Mouse (Mus musculus): ENCODE data around the gene Lsm14a. TPM values are rescaled to one million over a fixed set of nuclear protein-coding genes. Genes with fewer than 3 reads are reported as not detected.
"Not testable (repeated sequence)": the region's sequence is repeated elsewhere in the genome, so short reads cannot be mapped to it uniquely, and the experiment has no call there.

The Lsm14a gene
- total RNA-seq, 2 experiments from 2014 or later: 76.3 to 79.6 TPM

DNA sequence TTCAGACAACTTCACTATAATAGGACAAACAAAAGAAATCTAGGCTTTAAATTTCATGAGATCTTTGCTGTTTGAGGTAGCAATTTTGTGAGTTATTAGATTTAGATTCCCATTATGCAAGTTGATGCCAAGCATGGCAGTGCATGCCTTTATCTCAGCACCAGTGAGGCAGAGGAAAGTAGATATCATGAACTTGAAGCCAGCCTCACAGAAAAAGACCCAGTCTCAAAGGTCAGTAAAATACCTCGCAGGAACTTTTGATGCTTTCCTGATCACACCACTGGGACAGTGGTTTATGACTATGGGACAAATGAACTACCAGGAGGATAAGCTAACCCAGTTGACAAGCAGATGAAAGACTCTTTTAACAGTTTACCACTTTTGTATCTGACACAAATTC is 10.3 kb downstream of the Lsm14a start:
- DNase-seq (ENCODE audit: low spot score in 2 of 2): no peak
- intact Hi-C loops (cut with DNase I): no loop called here

DNA sequence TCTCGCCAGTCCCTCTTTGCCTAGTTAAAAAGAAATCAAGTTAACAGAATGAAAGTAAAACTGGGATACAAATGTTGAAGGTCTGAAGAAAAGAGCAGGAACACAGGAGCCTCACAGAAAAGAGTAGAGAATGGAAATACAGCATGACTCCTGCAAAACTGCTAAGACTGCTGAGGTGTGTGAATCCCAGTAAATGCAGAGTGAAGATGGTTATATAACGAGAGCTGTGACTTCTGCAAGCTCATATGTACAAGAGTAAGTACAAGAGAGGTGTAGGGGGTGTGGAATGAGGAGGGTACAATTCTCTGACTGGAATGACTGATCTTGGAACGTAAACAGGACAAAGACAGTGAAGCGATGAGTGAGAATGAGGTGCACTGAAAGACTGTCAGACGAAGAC is 11.4 kb downstream of the Lsm14a start:
- intact Hi-C loops (cut with DNase I): no loop called here
- peak in 1 of 2 experiments; percentile 42 for DNase-seq (ENCODE audit: low spot score in 2 of 2)

DNA sequence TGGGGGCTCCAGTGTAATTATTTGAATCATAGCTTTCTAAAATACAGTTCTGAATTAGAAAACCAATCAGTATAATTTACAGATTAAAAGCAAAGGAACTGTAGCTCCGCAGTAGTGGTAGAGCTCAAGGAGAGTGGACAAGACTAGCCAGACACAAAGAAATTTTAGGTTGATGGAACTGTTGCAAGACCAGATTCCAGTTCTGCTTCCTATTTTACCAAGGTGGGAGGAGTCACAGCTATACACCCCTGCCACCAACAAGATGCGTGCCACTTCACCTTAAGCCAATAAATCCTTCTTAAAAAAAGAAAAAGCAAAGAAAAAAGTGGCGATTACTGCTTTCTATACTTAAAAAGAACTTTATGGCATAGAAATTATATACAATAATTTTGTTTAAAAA is 12.8 kb downstream of the Lsm14a start:
- no peak for DNase-seq (ENCODE audit: low spot score in 2 of 2)
- intact Hi-C loops (cut with DNase I): no loop called here

DNA sequence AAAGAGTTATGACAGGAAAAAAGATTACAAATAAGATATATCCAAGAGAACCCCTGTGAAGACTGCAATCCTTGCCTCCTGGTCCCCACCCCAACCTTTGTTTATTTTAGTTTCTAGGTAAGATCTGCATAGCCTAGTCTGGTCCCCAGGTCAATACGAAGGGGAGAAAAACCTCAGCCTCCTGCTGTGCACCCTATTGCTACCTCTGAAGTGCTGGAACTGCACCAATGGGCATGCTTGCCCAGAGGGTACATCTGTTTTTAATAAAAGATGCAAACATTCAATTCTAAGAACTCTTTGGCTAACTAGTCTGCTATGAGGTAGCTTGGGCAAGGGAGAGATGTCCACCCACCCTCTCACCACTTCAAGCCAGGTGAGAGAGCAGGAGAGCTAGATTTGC is 19.2 kb downstream of the Lsm14a start:
- DNase-seq (ENCODE audit: low spot score in 2 of 2): no peak
- intact Hi-C loops (cut with DNase I): no loop called here

DNA sequence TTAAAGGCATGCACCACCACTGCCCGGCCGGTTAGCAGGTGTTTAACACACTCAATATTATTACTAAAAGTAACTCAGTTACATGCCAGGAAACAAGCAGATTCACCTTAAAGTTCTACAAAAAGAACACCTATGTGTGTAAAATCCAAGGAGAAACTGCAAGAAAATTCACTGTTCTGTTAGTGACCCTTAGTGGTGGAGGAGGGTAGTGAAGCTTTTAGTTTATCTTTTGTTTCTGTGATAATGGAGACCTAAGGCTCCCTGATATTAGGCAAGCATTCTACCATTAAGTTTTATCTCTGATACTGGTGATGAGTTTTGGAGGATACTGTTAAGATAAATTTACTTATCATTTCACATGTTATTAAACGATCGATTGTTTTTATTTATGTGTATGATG is 37.5 kb downstream of the Lsm14a start:
- DNase-seq (ENCODE audit: low spot score in 2 of 2): no peak
- intact Hi-C loops (cut with DNase I): loop anchor here (1.0 to 2.0 kb wide), 2 partner anchors 89 to 103 kb away; no protein-coding TSS in a partner anchor

DNA sequence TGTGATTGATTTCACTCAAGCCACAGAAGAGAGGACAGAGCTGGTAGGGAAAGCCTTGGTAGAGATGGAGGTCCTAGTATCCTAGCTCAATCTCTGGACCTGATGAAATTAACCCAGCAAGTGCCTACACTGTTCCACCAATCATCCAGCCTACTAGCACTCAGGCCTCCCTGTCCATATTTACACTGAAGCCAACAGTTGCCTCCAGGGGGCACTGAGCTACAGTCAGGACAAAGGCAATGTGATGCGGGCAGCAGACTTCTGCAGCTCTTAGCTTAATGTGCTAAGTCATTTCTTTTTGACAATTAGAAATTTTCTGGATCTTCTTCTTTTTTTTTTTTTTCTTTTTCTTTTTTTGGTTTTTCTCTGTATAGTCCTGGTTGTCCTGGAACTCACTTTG is 41.1 kb downstream of the Lsm14a start:
- DNase-seq (ENCODE audit: low spot score in 2 of 2): peak in 1 of 2 experiments; percentile 22
- intact Hi-C loops (cut with DNase I): no loop called here

DNA sequence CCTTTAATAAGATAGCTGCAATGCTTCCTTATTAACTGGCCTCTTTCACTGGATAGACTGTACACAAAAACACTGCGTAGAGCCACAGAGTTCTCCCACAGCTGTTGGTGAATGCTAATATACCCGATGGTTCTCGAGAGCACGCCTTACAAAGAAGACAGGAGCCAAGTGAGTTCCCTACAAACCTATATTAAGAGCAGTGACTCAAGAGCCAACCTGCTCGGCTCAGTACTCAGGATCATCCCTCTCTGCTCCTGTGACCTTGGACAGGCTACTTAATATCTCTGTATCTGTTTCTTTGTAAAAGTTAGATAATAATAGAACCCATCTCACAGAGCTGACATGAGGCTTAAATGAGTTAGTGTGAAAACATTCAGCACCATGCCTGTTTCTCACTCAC is 42.9 kb downstream of the Lsm14a start:
- intact Hi-C loops (cut with DNase I): no loop called here
- no peak for DNase-seq (ENCODE audit: low spot score in 2 of 2)

DNA sequence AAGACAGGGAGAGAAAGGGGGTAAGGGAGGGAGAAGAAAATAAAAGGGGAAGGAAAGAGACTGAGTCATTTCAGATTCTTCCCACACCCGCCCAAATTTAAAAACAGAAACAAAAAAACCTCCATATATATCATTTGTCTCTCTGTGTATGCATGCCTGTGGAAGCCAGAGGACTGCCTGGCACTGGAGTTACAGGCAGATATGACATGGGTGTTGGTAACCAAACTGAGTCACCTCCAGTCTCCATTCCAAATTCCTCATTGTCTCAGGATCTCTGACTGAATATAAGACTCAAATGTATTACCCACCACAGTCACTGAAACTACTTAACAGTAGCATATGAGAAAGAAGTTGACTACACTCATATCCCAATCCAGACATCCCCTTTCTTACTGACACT is 45.1 kb downstream of the Lsm14a start:
- peak in 1 of 2 experiments; percentile 80 for DNase-seq (ENCODE audit: low spot score in 2 of 2)
- intact Hi-C loops (cut with DNase I): no loop called here

DNA sequence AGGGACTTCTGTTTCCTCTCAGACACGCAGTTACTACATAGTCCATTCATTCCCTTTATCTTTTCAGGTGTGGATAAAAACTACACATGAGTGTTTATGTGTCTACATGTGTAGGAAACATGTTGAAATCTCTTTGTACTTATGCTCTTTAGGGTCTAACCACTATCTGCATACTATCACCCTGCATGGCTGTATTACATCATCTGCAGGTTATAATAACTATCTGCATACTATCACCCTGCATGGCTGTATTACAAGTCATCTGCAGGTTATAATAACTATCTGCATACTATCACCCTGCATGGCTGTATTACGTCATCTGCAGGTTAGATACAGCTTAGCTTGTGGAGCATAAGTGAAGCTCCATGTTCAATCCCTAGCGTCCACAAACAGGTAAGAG is 46.1 kb downstream of the Lsm14a start:
- no peak for DNase-seq (ENCODE audit: low spot score in 2 of 2)
- intact Hi-C loops (cut with DNase I): no loop called here

DNA sequence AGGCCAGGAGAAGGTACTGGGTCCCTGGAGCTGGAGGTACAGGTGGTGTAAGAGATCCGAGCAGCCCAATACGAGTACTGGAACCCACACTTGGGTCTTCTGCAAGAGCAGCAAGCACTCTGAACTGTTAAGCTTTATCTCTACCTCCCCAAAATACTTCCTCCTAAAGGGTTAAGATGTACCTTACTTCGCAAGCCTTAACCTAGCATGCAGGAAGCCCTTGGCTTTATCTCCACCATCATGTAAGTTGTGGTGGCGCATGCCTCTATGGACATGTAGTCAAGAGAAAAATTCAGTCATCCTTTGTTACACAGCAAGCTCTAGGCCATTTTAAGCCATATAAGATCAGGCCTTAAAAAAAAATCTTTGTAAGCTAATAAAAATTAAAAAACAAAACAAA is 46.6 kb downstream of the Lsm14a start:
- no peak for DNase-seq (ENCODE audit: low spot score in 2 of 2)
- intact Hi-C loops (cut with DNase I): no loop called here

DNA sequence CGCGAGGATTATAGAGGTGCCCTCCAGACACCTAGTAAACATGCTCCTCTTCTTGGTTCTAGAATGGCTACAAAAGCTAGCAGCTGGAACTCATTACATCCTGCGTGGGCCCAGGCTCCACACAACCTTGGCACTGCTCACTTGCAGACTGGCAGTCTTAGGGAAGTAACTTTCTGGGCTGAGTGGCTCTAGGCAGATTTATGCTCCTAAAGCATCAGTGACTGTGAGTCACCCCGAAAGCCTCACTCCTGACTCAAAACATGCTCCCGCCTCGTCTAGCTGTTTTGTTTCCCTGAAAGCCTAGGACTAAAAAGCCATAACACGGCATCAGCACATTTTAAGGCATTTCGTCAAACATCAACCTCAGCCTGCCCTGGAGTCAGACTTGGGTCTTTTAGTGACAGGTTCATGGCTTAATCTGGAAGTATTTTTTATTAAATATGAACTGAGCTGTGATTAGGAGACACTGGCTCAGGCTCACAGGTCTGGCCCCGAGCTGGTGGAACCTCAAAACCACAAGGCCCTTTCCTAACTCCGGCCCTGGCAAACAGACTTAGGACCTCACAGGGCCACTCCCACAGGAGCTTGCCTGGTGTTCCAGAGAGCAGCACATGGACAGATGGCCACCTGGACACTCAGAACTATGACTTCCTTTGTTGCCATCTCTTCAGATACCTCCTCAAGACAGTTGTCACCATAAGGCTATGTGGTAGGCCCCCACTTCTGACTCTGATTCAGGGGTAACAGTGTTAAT is 50.9 kb downstream of the Lsm14a start:
- intact Hi-C loops (cut with DNase I): no loop called here
- DNase-seq (ENCODE audit: low spot score in 2 of 2): peak; percentile 43 to 86

DNA sequence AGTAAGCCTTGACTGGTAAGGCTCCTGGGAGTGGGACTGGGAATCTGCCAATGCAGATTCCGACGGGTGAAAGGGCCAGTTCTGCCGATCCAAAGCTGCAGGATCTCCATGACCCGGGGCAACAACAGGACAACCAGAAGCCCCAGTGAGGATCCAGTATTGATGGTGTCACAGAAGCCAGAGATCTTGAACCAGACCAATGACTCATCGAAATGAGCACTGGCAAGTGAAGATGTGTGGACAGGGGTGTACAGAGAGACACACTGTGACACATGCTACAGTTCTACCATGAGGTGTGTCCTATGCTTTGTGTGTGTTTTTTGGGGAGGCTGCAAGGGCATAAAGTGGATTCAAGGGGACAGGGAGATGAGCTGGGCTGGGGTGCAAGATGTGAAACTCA is 52.3 kb downstream of the Lsm14a start:
- intact Hi-C loops (cut with DNase I): no loop called here
- DNase-seq (ENCODE audit: low spot score in 2 of 2): no peak

DNA sequence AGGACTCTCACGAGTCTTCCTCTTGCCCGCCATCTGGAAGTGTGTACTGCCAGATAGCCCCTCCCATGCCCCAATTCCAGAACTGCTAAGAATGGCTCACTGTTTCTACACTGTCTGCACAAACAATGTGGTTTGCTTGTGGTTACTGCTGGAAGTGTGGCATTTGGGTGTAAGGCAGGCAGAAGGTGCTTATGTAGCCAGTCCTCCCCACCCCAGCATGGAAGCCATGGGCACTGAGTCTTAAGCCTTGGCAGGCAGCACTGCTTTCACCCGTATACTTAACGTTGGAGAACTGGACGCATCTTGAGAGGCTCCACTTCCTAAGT is 54.0 kb downstream of the Lsm14a start:
- intact Hi-C loops (cut with DNase I): no loop called here

DNA sequence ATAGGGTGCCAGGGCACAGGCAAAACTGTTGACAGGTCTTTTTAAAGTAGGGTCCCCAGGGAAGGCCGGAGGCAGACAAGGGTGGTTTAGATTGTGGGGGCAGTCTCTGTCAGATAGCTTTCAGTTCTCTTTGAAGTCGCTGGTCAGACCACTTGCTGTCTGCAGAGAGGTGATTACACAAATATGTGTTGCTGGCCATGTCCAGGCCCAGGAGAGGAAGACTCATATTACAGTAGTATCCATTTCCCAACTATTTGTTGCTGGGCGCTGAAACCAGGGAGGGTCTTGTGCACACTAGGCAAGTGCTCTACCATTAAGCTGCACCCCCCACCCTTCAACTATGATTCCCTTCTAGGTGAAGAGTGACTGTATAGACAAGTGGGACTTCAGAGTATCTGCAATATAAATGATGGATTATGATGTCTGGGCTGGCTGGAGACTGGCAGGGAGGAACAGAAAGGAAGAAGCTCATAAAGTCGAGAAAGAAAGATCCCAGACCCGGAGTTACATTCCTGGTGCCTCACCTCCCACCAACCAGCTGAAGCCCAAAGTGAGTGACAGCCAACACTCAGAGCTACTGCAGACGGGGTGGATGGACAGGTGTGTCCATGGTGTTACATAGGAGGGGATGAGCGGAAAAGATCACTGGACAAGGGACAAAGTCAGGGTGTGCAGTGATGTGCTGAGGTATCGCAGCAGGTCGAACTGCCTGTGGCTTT is 54.5 kb downstream of the Lsm14a start:
- no peak for DNase-seq (ENCODE audit: low spot score in 2 of 2)

More for the DNA sequence above, 54.0 kb downstream of the Lsm14a start:
- peak in 1 of 2 experiments; percentile 33 for DNase-seq (ENCODE audit: low spot score in 2 of 2)

DNA sequence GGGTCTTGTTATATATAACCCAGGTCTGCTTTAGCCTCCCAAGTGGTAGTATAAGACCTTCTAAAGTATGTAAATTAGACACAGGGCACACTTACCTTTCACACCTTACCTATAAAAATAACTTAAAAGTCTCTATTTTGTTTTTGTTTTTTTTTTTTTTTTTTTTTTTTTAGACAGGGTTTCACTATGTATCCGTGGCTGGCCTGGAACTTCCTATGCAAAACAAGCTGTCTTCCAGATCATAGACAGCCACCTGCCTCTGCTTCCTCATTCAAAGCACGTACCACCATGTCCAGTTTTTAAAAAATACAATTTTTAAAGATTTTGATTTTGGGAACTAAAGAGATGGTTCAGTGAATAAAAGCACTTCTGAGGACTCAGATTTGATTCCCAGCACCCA is 55.8 kb downstream of the Lsm14a start:
- intact Hi-C loops (cut with DNase I): no loop called here
- DNase-seq (ENCODE audit: low spot score in 2 of 2): no peak

More for the DNA sequence above, 54.5 kb downstream of the Lsm14a start:
- intact Hi-C loops (cut with DNase I): no loop called here

DNA sequence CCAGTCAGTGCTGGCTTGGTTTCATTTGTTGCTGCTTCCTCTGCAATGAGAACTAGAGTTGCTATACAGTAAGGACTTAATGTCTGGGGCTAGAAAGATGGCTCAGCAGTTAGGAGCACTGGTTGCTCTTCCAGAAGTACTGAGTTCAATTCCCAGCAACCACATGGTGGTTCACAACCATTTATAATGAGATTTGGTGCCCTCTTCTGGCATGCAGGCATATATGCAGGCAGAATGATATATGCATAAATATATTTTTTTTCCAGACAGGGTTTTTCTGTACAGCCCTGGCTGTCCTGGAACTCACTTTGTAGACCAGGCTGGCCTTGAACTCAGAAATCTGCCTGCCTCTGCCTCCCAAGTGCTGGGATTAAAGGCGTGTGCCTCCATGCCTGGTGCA is 56.6 kb downstream of the Lsm14a start:
- intact Hi-C loops (cut with DNase I): not testable (repeated sequence)

DNA sequence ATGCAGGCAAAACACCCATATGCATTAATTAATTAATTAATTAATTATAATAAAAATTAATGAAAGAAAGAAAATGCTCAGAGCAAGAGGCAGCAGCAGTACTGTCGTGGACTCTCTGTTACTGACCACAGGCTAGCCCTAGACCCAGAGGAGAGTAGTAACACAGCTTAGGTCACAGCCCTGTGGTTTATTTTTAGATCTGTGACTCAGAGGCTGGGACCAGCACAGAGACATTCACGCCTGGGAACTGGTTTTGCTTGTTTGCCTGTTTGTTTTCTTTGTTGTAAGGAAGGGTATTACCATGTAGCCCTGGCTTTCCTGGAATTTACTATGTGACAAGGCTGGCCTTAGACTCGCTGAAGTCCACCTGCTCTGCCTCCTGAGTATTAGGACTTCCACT is 65.6 kb downstream of the Lsm14a start:
- intact Hi-C loops (cut with DNase I): no loop called here
- no peak for DNase-seq (ENCODE audit: low spot score in 2 of 2)

More for the DNA sequence above, 56.6 kb downstream of the Lsm14a start:
- not testable (repeated sequence) for DNase-seq (ENCODE audit: low spot score in 2 of 2)

DNA sequence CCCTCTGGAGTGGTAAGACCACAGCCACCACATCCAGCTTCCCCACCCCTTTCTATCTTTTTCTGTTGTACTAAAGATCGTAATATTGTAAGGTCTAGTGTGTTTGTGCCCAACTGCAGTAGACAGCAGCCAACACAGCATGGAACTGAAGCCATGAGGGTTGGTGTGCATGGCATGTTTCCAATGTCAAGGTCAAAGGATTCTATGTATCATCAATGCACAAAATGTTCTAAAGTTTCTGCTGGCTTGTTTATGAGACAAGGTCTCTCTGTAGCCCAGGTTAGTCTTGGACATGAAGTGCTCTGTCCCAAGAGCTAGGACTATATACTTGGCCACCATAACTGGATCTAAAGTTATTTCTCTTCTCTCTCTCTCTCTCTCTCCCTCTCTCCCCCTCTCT is 68.3 kb downstream of the Lsm14a start:
- no peak for DNase-seq (ENCODE audit: low spot score in 2 of 2)
- intact Hi-C loops (cut with DNase I): no loop called here

DNA sequence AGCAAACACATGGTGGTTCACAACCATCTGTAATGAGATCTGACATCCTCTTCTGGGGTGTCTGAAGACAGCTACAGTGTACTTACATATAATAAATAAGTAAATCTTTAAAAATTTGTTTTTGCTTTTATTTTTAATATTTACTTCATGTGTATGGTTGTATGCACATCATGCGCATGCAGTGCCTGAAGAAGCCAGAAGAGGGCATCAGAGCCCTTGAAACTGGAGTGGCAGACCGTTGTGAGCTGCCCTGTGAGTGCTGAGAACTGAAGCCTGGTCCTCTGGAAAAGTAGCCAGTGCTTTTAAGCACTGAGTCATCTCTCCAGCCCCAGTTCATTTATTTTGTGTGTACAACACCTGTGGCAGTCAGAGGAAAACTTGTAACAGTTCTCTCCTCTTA is 69.1 kb downstream of the Lsm14a start:
- intact Hi-C loops (cut with DNase I): no loop called here
- DNase-seq (ENCODE audit: low spot score in 2 of 2): no peak

DNA sequence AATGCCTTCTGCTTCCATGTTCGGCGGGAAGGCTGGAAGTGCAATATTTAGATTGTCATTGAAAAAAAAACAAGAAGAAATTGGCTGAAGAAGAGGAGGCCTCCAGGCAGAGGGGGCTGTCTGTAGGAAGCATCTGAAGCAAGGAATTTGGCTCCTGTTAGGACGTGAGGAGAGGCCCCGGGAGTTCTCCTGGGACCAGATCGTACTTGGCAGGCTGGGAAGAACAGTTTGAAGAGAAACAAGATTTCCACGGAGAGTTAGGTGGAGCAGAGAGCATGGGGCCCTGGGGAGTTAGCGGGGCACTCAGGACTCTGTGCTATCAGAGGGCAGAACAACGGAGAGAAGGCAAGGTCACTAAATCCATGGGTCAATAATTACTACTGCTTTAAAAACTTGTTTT is 69.8 kb downstream of the Lsm14a start:
- intact Hi-C loops (cut with DNase I): no loop called here

DNA sequence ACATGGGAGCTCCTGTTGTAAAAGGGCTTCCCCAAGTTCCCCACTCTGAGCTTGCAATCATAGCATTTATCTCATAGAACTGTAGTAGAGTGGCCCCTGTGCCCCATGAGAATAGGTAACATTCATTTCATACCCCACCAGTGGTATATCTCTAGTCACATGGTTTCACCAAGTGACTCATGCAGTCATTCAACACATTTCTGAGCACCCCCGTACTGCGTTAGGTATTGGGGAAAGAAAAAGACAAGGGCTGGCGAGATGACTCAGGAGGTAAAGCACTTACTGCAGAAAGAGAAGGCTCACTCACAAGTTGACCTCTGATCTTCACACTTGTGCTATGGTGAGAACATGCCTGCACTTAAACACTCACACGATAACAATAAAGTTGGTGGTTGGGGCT is 71.2 kb downstream of the Lsm14a start:
- intact Hi-C loops (cut with DNase I): no loop called here
- DNase-seq (ENCODE audit: low spot score in 2 of 2): no peak

More for the DNA sequence above, 69.8 kb downstream of the Lsm14a start:
- DNase-seq (ENCODE audit: low spot score in 2 of 2): no peak
